Mouse (Mus musculus): ENCODE results near the gene Nfe2.
"Not testable (repeated sequence)": the region's sequence is repeated elsewhere in the genome, so short reads cannot be mapped to it uniquely, and the experiment has no call there.

GRCm38 (mm10) chr15:103275943-103276342 lies 17.7 kb upstream of the Nfe2 start:
- TF ChIP-seq CTCF (conservative IDR thresholded peaks at IDR 0.05; ENCODE audit: low read length); POU5F1 (IDR thresholded peaks at IDR 0.05; ENCODE audit: borderline replicate concordance, low read length): not testable (repeated sequence)
